Mouse (Mus musculus) liver, embryonic 14.5 days (tissue): ENCODE measurements around the gene Slc30a10.

Source experiments
- CTCF ChIP-seq: IDR thresholded peaks from 2 replicates; pipeline ENCODE4 v1.5.1; 2016; ENCODE audit warnings: antibody characterized with exemption, low read depth, control low read depth
- EP300 ChIP-seq: IDR thresholded peaks from 2 replicates; pipeline ENCODE4 v1.6.1; 2016; ENCODE audit warnings: antibody characterized with exemption, low read depth

- TF ChIP-seq EP300 (no peak), CTCF (no peak)
These were observed 4.9 kb upstream of the Slc30a10 start for GRCm38 (mm10) chr1:185449727-185450126.
